Mouse (Mus musculus) heart, postnatal 25 days (tissue): ENCODE results near the gene Hmg20b. TPM values are rescaled to one million over a fixed set of nuclear protein-coding genes. Genes with fewer than 3 reads are reported as not detected.

Source experiments
- DNase-seq: peaks from one replicate; pipeline ENCODE4 v3.0.0; 2022; ENCODE audit warnings: low spot score
- intact Hi-C: fragments of 180-260 bp; cut with DNase I; formaldehyde crosslinking; loops from one replicate; pipeline ENCODE4 v1.15.1; 2025
- total RNA-seq, 2 experiments: library from RNA; stranded (reverse); gene quantifications; 2 replicates each; pipeline ENCODE4 v1.2.3; 2021

Hmg20b gene
- total RNA-seq = 10 to 100 TPM; 68.7 to 70.2 TPM

- intact Hi-C loops = no loop called here
- peak; percentile 99 for DNase-seq
Measured at GRCm38 (mm10) chr10:81350351-81351063, at the start of gene Hmg20b. Gene Hmg20b, minus strand, starts transcription at chr10:81350480.

GRCm38 (mm10) chr10:81399798-81400308, 49.6 kb upstream of the Hmg20b start:
- DNase-seq = no peak
- intact Hi-C loops = no loop called here

- intact Hi-C loops = no loop called here
Measured at GRCm38 (mm10) chr10:81399296-81399695, 49.0 kb upstream of the Hmg20b start.

GRCm38 (mm10) chr10:81396749-81397148, 46.5 kb upstream of the Hmg20b start:
- intact Hi-C loops = no loop called here
- DNase-seq = no peak

More at GRCm38 (mm10) chr10:81399296-81399695, 49.0 kb upstream of the Hmg20b start:
- DNase-seq = no peak

GRCm38 (mm10) chr10:81395865-81396264, 45.6 kb upstream of the Hmg20b start:
- intact Hi-C loops = loop anchor here (1.0 kb wide), 1 partner anchor 45 kb away; no protein-coding TSS in a partner anchor
- DNase-seq = no peak

GRCm38 (mm10) chr10:81395127-81395526, 44.8 kb upstream of the Hmg20b start:
- intact Hi-C loops = loop anchor here (1.0 kb wide), 1 partner anchor 46 kb away; no protein-coding TSS in a partner anchor
- DNase-seq = no peak

GRCm38 (mm10) chr10:81393456-81394063, 43.3 kb upstream of the Hmg20b start:
- intact Hi-C loops = no loop called here
- DNase-seq = no peak

GRCm38 (mm10) chr10:81392781-81393185, 42.5 kb upstream of the Hmg20b start, which contains the start of gene Smim24:
Gene Smim24, plus strand, starts transcription at chr10:81393051.
- no peak for DNase-seq
- intact Hi-C loops = no loop called here

- intact Hi-C loops = no loop called here
- no peak for DNase-seq
Measured at GRCm38 (mm10) chr10:81392270-81392669, 42.0 kb upstream of the Hmg20b start.

GRCm38 (mm10) chr10:81390678-81390965, 40.3 kb upstream of the Hmg20b start:
- intact Hi-C loops = no loop called here
- DNase-seq = no peak

GRCm38 (mm10) chr10:81389801-81390677, 39.8 kb upstream of the Hmg20b start:
- no peak for DNase-seq
- intact Hi-C loops = loop anchor here (1.0 kb wide), 1 partner anchor 60 kb away; no protein-coding TSS in a partner anchor

GRCm38 (mm10) chr10:81389373-81389772, 39.1 kb upstream of the Hmg20b start:
- no peak for DNase-seq
- intact Hi-C loops = loop anchor here (1.0 kb wide), 1 partner anchor 61 kb away; no protein-coding TSS in a partner anchor

- no peak for DNase-seq
- intact Hi-C loops = loop anchor here (1.0 kb wide), 1 partner anchor 62 kb away; no protein-coding TSS in a partner anchor
Measured at GRCm38 (mm10) chr10:81388505-81389055, 38.3 kb upstream of the Hmg20b start, which contains the start of gene Gm48552. Gene Gm48552, plus strand, starts transcription at chr10:81389005.

- no peak for DNase-seq
- intact Hi-C loops = no loop called here
Measured at GRCm38 (mm10) chr10:81387716-81388115, 37.4 kb upstream of the Hmg20b start.

- no peak for DNase-seq
- intact Hi-C loops = no loop called here
Measured at GRCm38 (mm10) chr10:81385603-81386306, 35.5 kb upstream of the Hmg20b start.

GRCm38 (mm10) chr10:81384605-81384982, 34.3 kb upstream of the Hmg20b start:
- no peak for DNase-seq
- intact Hi-C loops = no loop called here

GRCm38 (mm10) chr10:81383802-81384604, 33.7 kb upstream of the Hmg20b start, which contains the start of the genes Dohh and Gm48551:
Gene Dohh, plus strand, starts transcription at chr10:81384428.
Gene Gm48551, plus strand, starts transcription at chr10:81384466.
- intact Hi-C loops = no loop called here
- DNase-seq = peak; percentile 97

GRCm38 (mm10) chr10:81382039-81382438, 31.8 kb upstream of the Hmg20b start:
- no peak for DNase-seq
- intact Hi-C loops = no loop called here
